Mouse (Mus musculus) forebrain, embryonic 15.5 days (tissue): ENCODE measurements around the gene Ppp1r36. TPM values are rescaled to one million over a fixed set of nuclear protein-coding genes. Genes with fewer than 3 reads are reported as not detected.

Experiments used
- ATAC-seq: fragments of 200-750 bp; cut with Nextera tagmentation; replicated peaks from 2 replicates; pipeline ENCODE4 v1.8.0; 2017; ENCODE audit warnings: mild to moderate bottlenecking, moderate TSS enrichment, moderate library complexity
- H3K27ac ChIP-seq: fragments of 300-500 bp; sonication (generic); replicated peaks from 2 replicates; pipeline ENCODE4 v1.5.1; 2015; ENCODE audit warnings: mild to moderate bottlenecking, inconsistent platforms
- H3K27me3 ChIP-seq: fragments of 300-500 bp; sonication (generic); 2 replicates; pipeline ENCODE4 v1.6.1; 2015; ENCODE audit warnings: inconsistent platforms
- H3K36me3 ChIP-seq: fragments of 300-500 bp; sonication (generic); 2 replicates; pipeline ENCODE4 v1.6.1; 2015; ENCODE audit warnings: mild to moderate bottlenecking, inconsistent platforms
- H3K4me1 ChIP-seq: fragments of 300-500 bp; sonication (generic); 2 replicates; pipeline ENCODE4 v1.6.1; 2015; ENCODE audit warnings: inconsistent platforms
- H3K4me2 ChIP-seq: fragments of 300-500 bp; sonication (generic); replicated peaks from 2 replicates; pipeline ENCODE4 v1.6.1; 2015; ENCODE audit warnings: mild to moderate bottlenecking, inconsistent platforms
- H3K4me3 ChIP-seq: fragments of 300-500 bp; sonication (generic); 2 replicates; pipeline ENCODE4 v1.5.1; 2015; ENCODE audit warnings: mild to moderate bottlenecking, inconsistent platforms
- H3K9ac ChIP-seq: fragments of 300-500 bp; sonication (generic); replicated peaks from 2 replicates; pipeline ENCODE4 v1.6.1; 2015; ENCODE audit warnings: mild to moderate bottlenecking, inconsistent platforms
- H3K9me3 ChIP-seq: fragments of 300-500 bp; sonication (generic); 2 replicates; pipeline ENCODE4 v1.6.1; 2016; ENCODE audit warnings: inconsistent platforms
- WGBS: fragments of 180-500 bp; shearing (Covaris S2); methylation state at CpG from one replicate; pipeline ENCODE4 v1.1.7; 2015; ENCODE audit warnings: mixed read lengths; 5-methylcytosine and 5-hydroxymethylcytosine counted together
- polyA plus RNA-seq: library from polyadenylated mRNA; unstranded; fragments of >200 nt; fragmentation: Nextera tagmentation; extraction: Ambion mirVana; gene quantifications from 2 replicates; pipeline ENCODE4 v1.2.1, GENCODE M21; 2015

Gene Ppp1r36
- polyA plus RNA-seq, 1 experiment from 2014 or later, result 1.2 TPM

- H3K4me1 ChIP-seq, result peaks cover 27% of the 10 kb centered on the region
- H3K36me3 ChIP-seq, result no peaks in the 10 kb centered on the region
- H3K4me2 ChIP-seq, result peak overlapping the region; percentile 75
- H3K4me3 ChIP-seq, result peak overlapping the region; percentile 71
- peak; percentile 93 for ATAC-seq
- under 1% methylated on average over 54 of the region's 54 CpGs for WGBS
- H3K27ac ChIP-seq, result peak overlapping the region; percentile 92
- peak overlapping the region; percentile 68 for H3K9ac ChIP-seq
- no peaks in the 10 kb centered on the region for H3K9me3 ChIP-seq
- peaks cover 42% of the 10 kb centered on the region for H3K27me3 ChIP-seq
These were observed 14.1 kb upstream of the Ppp1r36 start for GRCm38 (mm10) chr12:76402991-76403885.

GRCm38 (mm10) chr12:76403886-76404537, 13.3 kb upstream of the Ppp1r36 start, which contains the start of gene Hspa2:
Gene Hspa2 (plus strand): TSS chr12:76404176.
- ATAC-seq, result peak; percentile 98
- Histone ChIP-seq H3K4me1 (peaks cover 27% of the 10 kb centered on the region), H3K27me3 (peaks cover 46% of the 10 kb centered on the region), H3K4me3 (peak within 1 kb of the TSS; percentile 71), H3K4me2 (peak within 1 kb of the TSS; percentile 75), H3K36me3 (no peaks in the 10 kb centered on the region), H3K9ac (peak within 1 kb of the TSS; percentile 68), H3K9me3 (no peaks in the 10 kb centered on the region), H3K27ac (peak within 1 kb of the TSS; percentile 92)
- under 1% methylated on average over 54 of the region's 54 CpGs for WGBS

- 7% methylated on average over 20 of the region's 20 CpGs for WGBS
- peak overlapping the region; percentile 71 for H3K4me3 ChIP-seq
- H3K27ac ChIP-seq, result no peak overlapping the region
- peaks cover 46% of the 10 kb centered on the region for H3K27me3 ChIP-seq
- ATAC-seq, result no peak
- peak overlapping the region; percentile 75 for H3K4me2 ChIP-seq
- no peaks in the 10 kb centered on the region for H3K9me3 ChIP-seq
- H3K9ac ChIP-seq, result 0 out of 2 replicates have a peak overlapping the region, but pooled peaks have one; percentile 8
- no peaks in the 10 kb centered on the region for H3K36me3 ChIP-seq
- H3K4me1 ChIP-seq, result peaks cover 27% of the 10 kb centered on the region
These were observed 12.5 kb upstream of the Ppp1r36 start for GRCm38 (mm10) chr12:76404836-76405182.

- Histone ChIP-seq H3K4me3 (peak overlapping the region; percentile 71), H3K4me1 (peaks cover 27% of the 10 kb centered on the region), H3K9ac (no peak overlapping the region), H3K9me3 (no peaks in the 10 kb centered on the region), H3K27me3 (peaks cover 46% of the 10 kb centered on the region), H3K27ac (no peak overlapping the region), H3K4me2 (peak overlapping the region; percentile 75), H3K36me3 (no peaks in the 10 kb centered on the region)
- no peak for ATAC-seq
- 3% methylated on average over 64 of the region's 64 CpGs for WGBS
These were observed 12.0 kb upstream of the Ppp1r36 start for GRCm38 (mm10) chr12:76405183-76405970.

- H3K27ac ChIP-seq, result no peak overlapping the region
- no peaks in the 10 kb centered on the region for H3K9me3 ChIP-seq
- no peaks in the 10 kb centered on the region for H3K36me3 ChIP-seq
- H3K4me3 ChIP-seq, result peak overlapping the region; percentile 71
- no peak for ATAC-seq
- 3% methylated on average over 23 of the region's 23 CpGs for WGBS
- H3K9ac ChIP-seq, result no peak overlapping the region
- H3K4me1 ChIP-seq, result peaks cover 27% of the 10 kb centered on the region
- peaks cover 46% of the 10 kb centered on the region for H3K27me3 ChIP-seq
- peak overlapping the region; percentile 75 for H3K4me2 ChIP-seq
These were observed 11.4 kb upstream of the Ppp1r36 start for GRCm38 (mm10) chr12:76405971-76406370.

GRCm38 (mm10) chr12:76407184-76407583, 10.2 kb upstream of the Ppp1r36 start:
- ATAC-seq, result no peak
- peaks cover 44% of the 10 kb centered on the region for H3K27me3 ChIP-seq
- 27% methylated on average over 1 of the region's 1 CpGs for WGBS
- no peaks in the 10 kb centered on the region for H3K36me3 ChIP-seq
- no peak overlapping the region for H3K4me2 ChIP-seq
- H3K9ac ChIP-seq, result no peak overlapping the region
- no peak overlapping the region for H3K4me3 ChIP-seq
- H3K27ac ChIP-seq, result no peak overlapping the region
- peaks cover 27% of the 10 kb centered on the region for H3K4me1 ChIP-seq
- no peaks in the 10 kb centered on the region for H3K9me3 ChIP-seq

- Histone ChIP-seq H3K4me2 (no peak overlapping the region), H3K4me1 (peaks cover 20% of the 10 kb centered on the region), H3K9me3 (no peaks in the 10 kb centered on the region), H3K4me3 (no peak overlapping the region), H3K36me3 (no peaks in the 10 kb centered on the region), H3K27ac (no peak overlapping the region), H3K27me3 (peaks cover 36% of the 10 kb centered on the region), H3K9ac (no peak overlapping the region)
- ATAC-seq, result no peak
- WGBS, result 78% methylated on average over 4 of the region's 4 CpGs
These were observed 8.2 kb upstream of the Ppp1r36 start for GRCm38 (mm10) chr12:76409166-76409565.

- H3K9ac ChIP-seq, result no peak overlapping the region
- H3K27me3 ChIP-seq, result no peaks in the 10 kb centered on the region
- WGBS, result 90% methylated on average over 12 of the region's 12 CpGs
- no peak for ATAC-seq
- H3K4me2 ChIP-seq, result no peak overlapping the region
- H3K9me3 ChIP-seq, result no peaks in the 10 kb centered on the region
- H3K27ac ChIP-seq, result no peak overlapping the region
- peaks cover 4% of the 10 kb centered on the region; the same call in 1 of the 2 replicates for H3K4me1 ChIP-seq
- no peak overlapping the region for H3K4me3 ChIP-seq
- H3K36me3 ChIP-seq, result no peaks in the 10 kb centered on the region
These were observed 1.8 kb upstream of the Ppp1r36 start for GRCm38 (mm10) chr12:76415383-76416010.

- H3K4me3 ChIP-seq, result no peak overlapping the region
- no peaks in the 10 kb centered on the region for H3K36me3 ChIP-seq
- H3K27ac ChIP-seq, result no peak overlapping the region
- no peaks in the 10 kb centered on the region for H3K9me3 ChIP-seq
- no peaks in the 10 kb centered on the region for H3K27me3 ChIP-seq
- peaks cover 4% of the 10 kb centered on the region; the same call in 1 of the 2 replicates for H3K4me1 ChIP-seq
- 91% methylated on average over 5 of the region's 5 CpGs for WGBS
- H3K9ac ChIP-seq, result no peak overlapping the region
- ATAC-seq, result no peak
- no peak overlapping the region for H3K4me2 ChIP-seq
These were observed 1.0 kb downstream of the Ppp1r36 start for GRCm38 (mm10) chr12:76418346-76418745.

- Histone ChIP-seq H3K36me3 (no peaks in the 10 kb centered on the region), H3K9ac (no peak overlapping the region), H3K4me1 (no peaks in the 10 kb centered on the region), H3K4me3 (no peak overlapping the region), H3K27ac (no peak overlapping the region), H3K9me3 (no peaks in the 10 kb centered on the region), H3K27me3 (no peaks in the 10 kb centered on the region), H3K4me2 (no peak overlapping the region)
- WGBS, result 93% methylated on average over 3 of the region's 3 CpGs
- ATAC-seq, result no peak
These were observed 7.9 kb downstream of the Ppp1r36 start for GRCm38 (mm10) chr12:76425256-76425655.

- Histone ChIP-seq H3K27ac (no peak overlapping the region), H3K4me1 (no peaks in the 10 kb centered on the region), H3K27me3 (no peaks in the 10 kb centered on the region), H3K36me3 (no peaks in the 10 kb centered on the region), H3K4me3 (no peak overlapping the region), H3K9me3 (no peaks in the 10 kb centered on the region), H3K4me2 (no peak overlapping the region), H3K9ac (no peak overlapping the region)
- ATAC-seq, result no peak
- 65% methylated on average over 5 of the region's 5 CpGs for WGBS
These were observed 10.2 kb downstream of the Ppp1r36 start for GRCm38 (mm10) chr12:76427546-76427945.
